Mouse (Mus musculus) heart, adult 18-20 months (tissue): ENCODE results near the gene Celf2. TPM values are rescaled to one million over a fixed set of nuclear protein-coding genes. Genes with fewer than 3 reads are reported as not detected.
A peak's percentile ranks its signal among the peaks of the same experiment; 100 is the strongest.

Experiments used
- DNase-seq, 2 experiments: peaks; one replicate each; pipeline ENCODE4 v3.0.0; 2021 to 2022; ENCODE audit warnings: mixed read lengths in 1 of 2
- total RNA-seq, 2 experiments: library from RNA; stranded (reverse); gene quantifications; 2 replicates each; pipeline ENCODE4 v1.2.3; 2021

Gene Celf2
- total RNA-seq, 2 experiments from 2014 or later, result 53.5 to 65.7 TPM

DNA sequence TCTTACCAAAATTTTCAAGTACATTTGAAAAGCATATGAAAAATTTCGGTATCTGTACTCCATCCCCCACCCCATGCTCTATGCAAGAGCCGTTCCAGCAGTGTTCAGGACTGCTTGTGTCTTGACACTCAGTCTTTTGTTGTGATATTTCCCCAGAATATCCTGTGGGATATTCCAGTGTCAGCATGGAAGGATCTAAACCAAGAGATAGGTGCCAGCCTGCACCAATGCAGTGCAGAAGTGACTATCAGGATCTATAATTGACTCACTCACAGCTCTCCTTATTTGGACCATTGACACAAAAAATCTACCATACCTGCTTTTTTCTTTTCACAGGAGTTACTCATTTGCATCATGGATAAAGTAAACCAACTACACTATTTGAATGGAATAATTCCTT is 116.9 kb downstream of the Celf2 start:
- no peak for DNase-seq

GRCm38 (mm10) chr2:7389264-7389663 is 120.1 kb downstream of the Celf2 start:
- no peak for DNase-seq

GRCm38 (mm10) chr2:7378736-7379135 is 130.6 kb downstream of the Celf2 start:
- DNase-seq, result no peak

GRCm38 (mm10) chr2:7377878-7378277 is 131.5 kb downstream of the Celf2 start:
- DNase-seq, result peak; percentile 5 to 12

- DNase-seq, result no peak
These were observed 141.6 kb downstream of the Celf2 start for GRCm38 (mm10) chr2:7367738-7368137.

DNA sequence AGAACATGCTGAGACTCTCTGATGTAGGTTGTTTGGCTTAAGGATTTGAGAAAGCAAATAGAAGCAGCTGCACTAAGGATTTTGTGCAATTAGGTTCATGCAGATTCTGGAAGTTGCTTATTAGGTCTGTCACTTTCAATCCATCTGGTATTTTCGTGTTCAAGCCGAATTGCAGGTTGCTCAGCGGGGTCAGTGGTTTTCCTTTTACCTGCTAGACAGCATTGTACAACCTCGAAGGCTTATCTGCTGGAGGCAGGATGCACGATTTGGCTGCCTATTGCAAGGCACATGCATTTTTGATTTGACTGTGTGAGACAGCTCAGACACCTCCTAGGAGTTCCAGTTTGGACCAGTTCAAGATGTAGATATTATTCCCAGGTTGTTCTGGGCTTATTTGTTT is 149.8 kb downstream of the Celf2 start:
- DNase-seq, result no peak

DNA sequence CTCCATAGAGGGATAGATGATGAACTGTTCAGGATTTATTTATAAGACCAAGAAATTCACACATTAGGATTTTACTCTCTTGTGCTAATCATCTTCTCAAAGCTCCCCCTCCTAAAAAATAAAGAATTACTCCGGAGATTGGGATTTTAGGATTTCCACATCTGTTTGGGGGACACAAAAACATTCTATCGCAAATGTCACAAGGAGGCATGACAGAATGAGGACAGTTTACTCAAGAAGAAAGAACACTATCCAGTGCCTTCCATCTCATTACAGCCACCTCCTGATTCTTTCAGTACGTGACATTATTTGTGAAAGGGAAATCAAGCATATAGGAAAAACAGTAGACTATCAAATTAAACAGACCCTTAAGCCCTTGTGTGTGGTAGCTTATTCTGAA is 150.5 kb downstream of the Celf2 start:
- no peak for DNase-seq

GRCm38 (mm10) chr2:7351234-7351633 is 158.1 kb downstream of the Celf2 start:
- no peak for DNase-seq

DNA sequence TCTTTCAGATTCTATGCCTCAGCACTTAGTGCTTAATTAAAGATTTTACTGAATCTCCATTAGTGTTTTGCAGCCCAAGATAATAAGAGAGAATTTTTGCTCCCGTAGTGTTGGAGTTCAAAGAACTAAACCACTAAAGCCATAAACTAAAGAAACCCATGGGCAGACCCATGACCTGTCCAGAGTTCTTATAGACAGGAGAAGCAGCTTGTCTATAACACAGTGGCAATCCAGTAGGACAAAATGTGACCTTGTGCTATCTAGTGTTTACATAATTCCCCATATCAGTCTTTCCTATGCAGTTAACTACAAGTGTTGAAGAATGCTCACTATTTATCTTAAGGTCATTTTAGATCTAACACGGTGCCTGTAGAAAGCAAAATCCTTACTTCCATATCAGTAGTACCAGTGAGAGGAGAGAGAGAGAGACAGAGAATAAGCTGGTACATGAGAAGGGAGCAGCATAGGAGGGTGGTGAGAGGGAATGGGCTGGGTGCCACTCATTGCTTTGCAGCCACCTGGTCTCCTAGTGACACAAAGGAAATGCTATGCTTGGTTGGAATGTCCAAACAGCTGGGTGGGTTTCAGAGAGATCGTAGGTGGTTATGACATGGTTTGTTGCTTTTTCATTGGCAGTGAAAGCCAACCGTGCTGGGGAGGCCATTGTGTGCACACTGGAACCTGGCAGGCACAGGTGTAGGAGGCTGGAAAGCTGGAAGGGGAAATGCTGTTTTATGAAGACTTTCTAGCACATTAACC is 162.5 kb downstream of the Celf2 start:
- DNase-seq, result no peak

- DNase-seq, result no peak
These were observed 164.4 kb downstream of the Celf2 start for GRCm38 (mm10) chr2:7344951-7345350.

GRCm38 (mm10) chr2:7342911-7343478 is 166.4 kb downstream of the Celf2 start:
- no peak for DNase-seq

DNA sequence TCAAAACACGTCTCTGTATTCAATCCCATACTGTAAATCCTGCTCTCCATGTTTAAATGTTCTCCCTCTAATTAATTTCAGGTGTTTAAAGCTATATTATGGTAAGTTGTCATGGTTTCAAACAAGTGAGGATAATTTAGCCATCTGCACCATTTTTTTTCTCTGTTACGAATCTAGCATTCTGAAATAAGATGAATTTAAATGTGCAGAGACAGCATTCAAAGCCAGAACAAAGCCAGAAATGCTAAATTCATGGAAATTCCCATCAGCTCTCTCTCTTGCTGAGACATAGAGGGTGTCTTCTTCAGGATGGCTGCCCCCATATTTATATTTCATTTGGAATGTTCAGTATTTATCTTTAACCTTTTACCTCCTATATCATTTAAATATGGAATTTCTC is 174.5 kb downstream of the Celf2 start:
- DNase-seq, result no peak

- DNase-seq, result peak; percentile 27 to 54
These were observed 181.1 kb downstream of the Celf2 start for GRCm38 (mm10) chr2:7328018-7328899.

DNA sequence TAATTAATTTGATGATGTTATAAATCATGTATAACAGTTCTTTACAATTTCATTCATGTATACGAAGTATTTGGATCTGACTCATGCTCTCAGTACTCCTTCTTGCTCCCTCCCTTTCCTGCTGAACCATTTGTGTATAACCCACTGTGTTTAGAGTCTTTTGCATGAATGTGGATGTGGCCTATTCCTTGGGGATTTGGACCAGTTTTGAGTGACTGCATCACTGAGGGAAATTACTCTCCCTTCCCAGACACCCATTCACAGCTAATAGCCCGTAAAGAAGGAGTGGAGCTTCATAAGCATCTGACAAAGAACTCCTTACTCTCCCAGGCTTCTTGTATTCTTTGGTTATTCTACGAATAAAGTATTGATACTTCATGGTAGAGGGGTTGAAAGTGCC is 189.6 kb downstream of the Celf2 start:
- DNase-seq, result no peak

DNA sequence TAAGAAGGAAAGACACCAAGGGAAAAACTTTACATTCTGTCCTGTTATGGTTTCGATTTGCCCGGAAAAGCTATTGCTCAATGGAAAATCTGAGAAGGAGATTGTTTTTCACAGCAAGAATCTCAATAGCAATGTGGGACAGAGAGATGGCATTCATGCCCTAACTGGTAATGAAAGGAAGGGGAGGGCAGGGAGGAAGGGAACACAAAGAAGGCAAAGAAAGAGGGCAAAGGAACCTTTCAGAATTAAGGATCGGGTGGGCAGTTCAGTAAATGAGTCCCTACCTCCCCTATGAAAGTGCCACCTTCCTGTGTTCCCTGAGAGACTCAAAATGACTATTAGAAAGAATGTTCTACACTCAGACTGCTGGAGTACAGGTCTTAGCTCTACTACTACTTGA is 197.6 kb downstream of the Celf2 start:
- DNase-seq, result no peak

GRCm38 (mm10) chr2:7310840-7311182 is 198.6 kb downstream of the Celf2 start:
- no peak for DNase-seq

DNA sequence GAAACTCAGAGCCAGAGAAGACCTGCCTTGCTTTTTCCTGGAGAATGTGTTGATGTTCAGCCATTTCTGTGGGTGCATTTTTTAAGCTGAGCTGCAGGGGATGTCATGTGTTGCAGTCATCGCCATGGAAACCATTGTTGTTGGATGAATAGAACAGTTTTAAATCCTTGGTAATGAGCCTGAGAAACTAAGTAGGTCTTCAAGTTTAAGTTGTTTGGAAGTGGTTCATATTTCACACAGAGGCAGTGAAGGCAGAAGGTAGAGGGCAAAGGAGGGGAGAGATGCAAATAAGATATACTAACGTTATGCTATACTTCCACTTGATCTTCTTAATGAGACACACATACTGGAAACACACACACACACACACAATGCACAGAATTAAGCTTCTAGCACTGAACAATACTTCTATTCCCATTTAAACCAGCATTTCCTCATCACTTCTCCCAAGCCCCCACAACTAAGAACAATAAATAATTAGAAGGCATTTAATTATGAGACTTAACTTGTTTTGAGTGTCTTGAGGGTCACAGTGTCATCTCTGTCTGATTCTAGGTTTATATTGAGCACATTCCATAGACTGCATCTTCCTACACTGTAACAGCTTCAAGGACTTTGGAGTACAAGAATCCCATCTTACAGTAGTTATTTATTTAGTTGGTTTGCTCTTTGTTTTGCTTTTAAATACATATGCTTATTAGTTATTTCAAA is 199.1 kb downstream of the Celf2 start:
- no peak for DNase-seq

DNA sequence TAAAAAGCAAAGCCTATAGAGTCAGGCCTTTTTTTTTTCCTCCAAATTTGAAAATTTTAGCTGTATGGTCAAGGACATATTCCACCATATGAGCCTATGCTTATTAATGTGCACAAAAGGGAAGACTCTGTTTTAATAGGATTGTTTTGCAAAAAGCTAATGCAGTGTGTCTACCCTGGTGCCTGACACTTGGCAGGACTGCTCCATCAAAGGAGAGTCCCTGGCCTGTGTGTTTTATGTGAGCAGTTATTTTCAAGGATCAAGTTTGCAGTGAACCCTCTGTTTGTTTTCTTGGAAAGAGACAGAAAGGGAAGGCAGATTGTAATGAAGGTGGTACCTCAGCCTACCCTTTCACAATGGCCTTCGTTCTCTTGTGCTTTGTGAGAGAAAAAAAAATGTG is 200.0 kb downstream of the Celf2 start:
- DNase-seq, result no peak

- DNase-seq, result no peak
These were observed 200.6 kb downstream of the Celf2 start for GRCm38 (mm10) chr2:7308731-7309130.

DNA sequence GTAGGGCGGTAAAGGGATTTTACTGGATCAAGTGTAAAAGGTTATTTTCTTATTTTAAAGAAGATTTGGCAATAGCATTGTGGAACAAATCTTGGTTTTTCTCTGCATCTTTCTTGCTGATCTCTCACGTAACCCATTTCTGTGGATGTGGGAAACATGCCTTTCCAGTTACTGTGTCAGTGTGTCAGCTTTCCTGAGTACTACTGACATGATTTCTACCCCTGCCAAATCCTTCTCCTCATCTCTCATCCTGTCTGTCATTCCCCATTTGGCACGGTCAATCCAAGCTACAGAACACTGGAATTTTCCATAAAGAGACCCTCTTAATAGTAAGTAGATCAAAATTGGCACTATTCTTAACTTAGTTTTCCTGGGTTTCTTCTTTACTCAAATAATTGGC is 221.9 kb downstream of the Celf2 start:
- no peak for DNase-seq

DNA sequence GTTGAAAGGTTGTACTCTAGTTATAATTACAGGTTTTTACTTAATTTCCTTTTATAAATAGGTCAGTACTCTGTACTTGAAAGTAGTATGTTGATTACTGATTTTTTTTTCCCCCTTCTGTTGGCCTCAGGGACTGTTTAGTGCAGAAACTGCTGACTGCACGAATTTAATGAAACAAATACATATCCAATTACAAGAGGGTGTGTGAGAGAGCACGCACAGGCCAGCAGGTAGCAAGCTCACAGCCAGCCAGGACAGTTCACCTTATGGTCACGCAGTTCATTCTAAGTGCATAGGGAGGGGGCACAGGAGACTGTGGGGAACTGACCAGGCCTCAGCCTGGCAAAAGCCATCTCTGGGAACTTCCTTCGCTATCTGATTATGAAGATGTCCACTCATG is 236.1 kb downstream of the Celf2 start:
- no peak for DNase-seq

GRCm38 (mm10) chr2:7270051-7270450 is 239.3 kb downstream of the Celf2 start:
- peak; percentile 13 to 20 for DNase-seq

DNA sequence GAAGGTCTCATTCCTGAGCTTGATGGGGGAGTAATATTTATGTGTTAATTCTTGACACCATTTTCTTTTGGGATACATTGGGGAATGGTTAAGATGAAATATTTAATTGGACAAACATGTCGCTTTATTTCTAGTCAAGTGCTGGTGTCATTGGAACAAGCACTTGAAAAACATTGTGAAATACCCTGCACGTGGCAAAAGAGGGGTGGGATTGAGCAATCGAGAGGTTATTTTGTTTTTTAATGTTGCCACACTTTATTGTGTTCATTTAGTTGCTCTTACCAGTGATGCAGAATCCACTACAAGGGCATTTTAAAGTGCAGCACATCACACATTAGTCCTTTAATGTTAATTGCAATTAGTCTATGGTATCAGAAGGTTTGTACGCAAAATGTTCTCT is 242.2 kb downstream of the Celf2 start:
- peak; percentile 48 to 49 for DNase-seq
